Mouse (Mus musculus): ENCODE data around the gene Col7a1. TPM values are rescaled to one million over a fixed set of nuclear protein-coding genes. Genes with fewer than 3 reads are reported as not detected.

Col7a1 gene
- polyA plus RNA-seq, 1 experiment from 2014 or later: 3.9 TPM

DNA sequence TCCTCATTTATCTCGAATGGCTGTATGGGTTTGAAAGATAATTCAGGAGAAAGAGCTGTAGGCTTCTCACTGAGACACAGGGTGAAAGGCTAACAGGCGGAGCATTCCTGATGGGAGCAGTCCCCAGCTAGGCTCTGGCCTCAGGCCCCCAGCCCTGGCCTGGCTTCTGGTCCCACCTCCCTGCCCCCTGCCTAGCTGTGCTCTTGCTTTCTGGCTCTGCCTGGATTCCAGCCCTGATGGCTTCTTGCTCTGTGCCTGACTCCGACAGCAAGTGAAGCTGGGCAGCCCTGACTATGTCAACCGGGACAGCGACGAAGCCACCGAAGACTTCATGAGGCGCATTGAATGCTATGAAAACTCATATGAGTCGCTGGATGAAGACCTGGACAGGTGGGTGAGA is 54.7 kb downstream of the Col7a1 start:
- H3K36me3 ChIP-seq: peaks cover 18% of the 10 kb centered on the region
- H3K9ac ChIP-seq: no peak overlapping the region
- WGBS: 80% methylated on average over 9 of the region's 9 CpGs

GRCm38 (mm10) chr9:109008994-109009635 is 55.7 kb downstream of the Col7a1 start:
- Histone ChIP-seq H3K27me3 (no peaks in the 10 kb centered on the region), H3K4me1 (0 out of 2 replicates have a peak, but pooled peaks cover 3% of the 10 kb centered on the region), H3K27ac (no peak overlapping the region), H3K4me2 (replicated peaks) (no peak overlapping the region), H3K4me3 (no peak overlapping the region), H3K9ac (no peak overlapping the region), H3K9me3 (replicated peaks) (no peaks in the 10 kb centered on the region), H3K36me3 (peaks cover 23% of the 10 kb centered on the region)
- ATAC-seq (ENCODE audit: low FRiP score): no peak
- WGBS: 71% methylated on average over 9 of the region's 10 CpGs

More for the DNA sequence above, 54.7 kb downstream of the Col7a1 start:
- Histone ChIP-seq H3K4me2 (replicated peaks) (no peak overlapping the region), H3K9me3 (replicated peaks) (no peaks in the 10 kb centered on the region), H3K4me3 (no peak overlapping the region), H3K4me1 (0 out of 2 replicates have a peak, but pooled peaks cover 3% of the 10 kb centered on the region), H3K27ac (no peak overlapping the region), H3K27me3 (no peaks in the 10 kb centered on the region)
- no peak for ATAC-seq (ENCODE audit: low FRiP score)

GRCm38 (mm10) chr9:109009636-109010315 is 56.4 kb downstream of the Col7a1 start:
- 55% methylated on average over 17 of the region's 17 CpGs for WGBS
- no peak for ATAC-seq (ENCODE audit: low FRiP score)
- H3K9me3 ChIP-seq (replicated peaks): no peaks in the 10 kb centered on the region

DNA sequence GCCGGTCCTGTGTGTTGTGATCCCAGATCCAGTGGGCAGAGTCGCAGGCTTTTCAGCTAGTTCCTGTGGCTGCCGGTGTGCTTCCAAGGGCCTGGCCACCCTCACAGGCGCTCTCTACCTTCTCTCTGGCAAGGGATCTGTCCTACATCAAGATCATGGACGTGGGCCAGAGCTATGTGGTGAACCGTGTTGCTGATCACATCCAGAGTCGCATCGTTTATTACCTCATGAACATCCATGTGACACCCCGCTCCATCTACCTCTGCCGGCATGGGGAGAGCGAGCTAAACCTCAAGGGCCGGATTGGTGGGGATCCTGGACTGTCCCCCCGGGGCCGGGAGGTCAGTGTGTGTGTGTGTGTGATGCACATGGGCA is 56.9 kb downstream of the Col7a1 start:
- Histone ChIP-seq H3K4me3 (no peak overlapping the region), H3K27ac (no peak overlapping the region), H3K4me2 (replicated peaks) (no peak overlapping the region), H3K9me3 (replicated peaks) (no peaks in the 10 kb centered on the region), H3K27me3 (no peaks in the 10 kb centered on the region), H3K9ac (peak overlapping the region; percentile 35; the same call in 1 of the 2 replicates), H3K36me3 (peaks cover 23% of the 10 kb centered on the region), H3K4me1 (0 out of 2 replicates have a peak, but pooled peaks cover 3% of the 10 kb centered on the region)
- whole genome bisulfite sequencing: 85% methylated on average over 14 of the region's 14 CpGs
- ATAC-seq (ENCODE audit: low FRiP score): no peak

More at GRCm38 (mm10) chr9:109009636-109010315, 56.4 kb downstream of the Col7a1 start:
- Histone ChIP-seq H3K27me3 (no peaks in the 10 kb centered on the region), H3K27ac (no peak overlapping the region), H3K9ac (peak overlapping the region; percentile 35; the same call in 1 of the 2 replicates), H3K4me3 (no peak overlapping the region), H3K4me2 (replicated peaks) (no peak overlapping the region), H3K36me3 (peaks cover 23% of the 10 kb centered on the region), H3K4me1 (0 out of 2 replicates have a peak, but pooled peaks cover 3% of the 10 kb centered on the region)

DNA sequence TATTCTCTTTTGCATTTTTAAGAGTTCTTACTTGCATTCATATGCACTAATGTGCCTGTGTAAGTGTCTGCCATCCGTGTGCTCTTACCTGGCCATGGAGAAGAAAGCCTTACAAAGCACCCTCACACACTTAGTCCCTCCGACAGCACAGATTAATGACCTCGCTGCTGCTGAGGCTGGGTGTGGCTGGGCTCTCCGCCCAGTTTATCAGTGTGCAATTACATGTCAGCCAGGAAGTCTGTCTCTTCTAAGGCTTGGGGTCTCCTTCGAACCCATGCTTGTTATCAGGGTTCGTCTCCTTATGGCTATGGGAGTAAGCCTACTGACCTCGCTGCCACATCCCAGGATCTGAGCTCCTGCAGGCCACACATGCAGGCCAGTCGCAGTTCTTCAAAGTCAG is 62.0 kb downstream of the Col7a1 start:
- Histone ChIP-seq H3K36me3 (peaks cover 16% of the 10 kb centered on the region), H3K27me3 (no peaks in the 10 kb centered on the region), H3K4me2 (replicated peaks) (no peak overlapping the region), H3K4me3 (no peak overlapping the region), H3K4me1 (no peaks in the 10 kb centered on the region), H3K9ac (no peak overlapping the region), H3K9me3 (replicated peaks) (no peaks in the 10 kb centered on the region), H3K27ac (no peak overlapping the region)
- 76% methylated on average over 8 of the region's 8 CpGs for WGBS
- no peak for ATAC-seq (ENCODE audit: low FRiP score)

GRCm38 (mm10) chr9:109016973-109017604 is 63.7 kb downstream of the Col7a1 start:
- Histone ChIP-seq H3K4me3 (no peak overlapping the region), H3K27me3 (no peaks in the 10 kb centered on the region), H3K4me2 (replicated peaks) (no peak overlapping the region), H3K9ac (no peak overlapping the region), H3K36me3 (peaks cover 6% of the 10 kb centered on the region; the same call in 1 of the 2 replicates), H3K9me3 (replicated peaks) (no peaks in the 10 kb centered on the region), H3K4me1 (no peaks in the 10 kb centered on the region), H3K27ac (no peak overlapping the region)
- ATAC-seq (ENCODE audit: low FRiP score): no peak
- WGBS: 69% methylated on average over 11 of the region's 11 CpGs

- Histone ChIP-seq H3K4me2 (replicated peaks) (no peak overlapping the region), H3K4me1 (no peaks in the 10 kb centered on the region), H3K27me3 (no peaks in the 10 kb centered on the region), H3K9ac (0 out of 2 replicates have a peak overlapping the region, but pooled peaks have one; percentile 18), H3K36me3 (peaks cover 21% of the 10 kb centered on the region), H3K9me3 (replicated peaks) (no peaks in the 10 kb centered on the region), H3K27ac (no peak overlapping the region), H3K4me3 (no peak overlapping the region)
- no peak for ATAC-seq (ENCODE audit: low FRiP score)
- 87% methylated on average over 4 of the region's 4 CpGs for WGBS
These were observed 68.0 kb downstream of the Col7a1 start for GRCm38 (mm10) chr9:109021428-109021827.

GRCm38 (mm10) chr9:109022866-109023685 is 69.7 kb downstream of the Col7a1 start:
- H3K27ac ChIP-seq: no peak overlapping the region
- H3K4me3 ChIP-seq: no peak overlapping the region
- H3K4me1 ChIP-seq: no peaks in the 10 kb centered on the region
- peaks cover 24% of the 10 kb centered on the region for H3K36me3 ChIP-seq
- 94% methylated on average over 17 of the region's 17 CpGs for WGBS
- no peak overlapping the region for H3K9ac ChIP-seq
- H3K27me3 ChIP-seq: no peaks in the 10 kb centered on the region
- no peaks in the 10 kb centered on the region for H3K9me3 ChIP-seq (replicated peaks)
- no peak for ATAC-seq (ENCODE audit: low FRiP score)
- H3K4me2 ChIP-seq (replicated peaks): no peak overlapping the region

DNA sequence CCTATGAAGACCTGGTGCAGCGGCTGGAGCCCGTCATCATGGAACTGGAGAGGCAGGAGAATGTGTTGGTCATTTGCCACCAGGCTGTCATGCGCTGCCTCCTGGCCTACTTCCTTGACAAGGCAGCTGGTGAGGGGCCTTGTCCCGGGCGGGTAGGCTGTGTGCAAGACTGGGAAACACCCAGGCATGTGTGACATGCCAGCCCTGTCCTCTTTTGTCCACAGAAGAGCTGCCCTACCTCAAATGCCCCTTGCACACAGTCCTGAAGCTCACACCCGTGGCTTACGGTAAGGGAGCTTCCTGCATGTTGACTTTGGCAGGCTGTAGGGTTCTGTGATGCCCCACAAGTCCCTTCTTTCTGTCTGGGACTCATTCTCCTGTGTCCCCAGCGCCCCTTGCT is 74.1 kb downstream of the Col7a1 start:
- Histone ChIP-seq H3K4me1 (no peaks in the 10 kb centered on the region), H3K27me3 (no peaks in the 10 kb centered on the region), H3K27ac (no peak overlapping the region), H3K4me2 (replicated peaks) (no peak overlapping the region), H3K4me3 (no peak overlapping the region), H3K36me3 (peaks cover 34% of the 10 kb centered on the region), H3K9me3 (replicated peaks) (no peaks in the 10 kb centered on the region), H3K9ac (no peak overlapping the region)
- WGBS: 81% methylated on average over 8 of the region's 8 CpGs
- ATAC-seq (ENCODE audit: low FRiP score): no peak

- 73% methylated on average over 3 of the region's 3 CpGs for WGBS
- Histone ChIP-seq H3K36me3 (peaks cover 30% of the 10 kb centered on the region), H3K4me3 (no peak overlapping the region), H3K9me3 (replicated peaks) (no peaks in the 10 kb centered on the region), H3K9ac (no peak overlapping the region), H3K27me3 (no peaks in the 10 kb centered on the region), H3K4me1 (no peaks in the 10 kb centered on the region), H3K27ac (no peak overlapping the region), H3K4me2 (replicated peaks) (no peak overlapping the region)
- ATAC-seq (ENCODE audit: low FRiP score): no peak
These were observed 75.0 kb downstream of the Col7a1 start for GRCm38 (mm10) chr9:109028421-109028820.

DNA sequence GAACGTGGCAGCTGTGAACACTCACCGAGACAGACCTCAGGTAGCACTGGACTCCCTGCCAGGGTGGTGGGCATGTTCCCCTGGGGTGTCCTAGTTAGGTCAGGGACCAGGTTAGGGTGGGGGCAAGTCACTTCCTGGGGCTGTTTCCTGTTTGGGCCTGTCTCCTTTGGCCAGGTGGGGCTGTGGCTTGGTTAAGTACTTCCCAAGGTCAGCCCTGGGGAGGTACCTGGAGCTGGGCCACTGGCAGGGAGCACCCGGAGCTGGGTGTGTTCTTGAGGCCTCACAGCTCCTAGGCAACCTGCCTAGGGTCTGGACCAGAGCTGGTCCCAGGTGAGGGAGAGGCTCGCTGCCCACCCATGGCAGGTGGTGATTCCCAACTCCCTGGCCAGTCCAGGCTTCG is 75.5 kb downstream of the Col7a1 start:
- Histone ChIP-seq H3K27me3 (no peaks in the 10 kb centered on the region), H3K9me3 (replicated peaks) (no peaks in the 10 kb centered on the region), H3K36me3 (peaks cover 28% of the 10 kb centered on the region), H3K9ac (no peak overlapping the region), H3K4me2 (replicated peaks) (no peak overlapping the region), H3K4me3 (no peak overlapping the region), H3K4me1 (no peaks in the 10 kb centered on the region), H3K27ac (no peak overlapping the region)
- 75% methylated on average over 5 of the region's 5 CpGs for WGBS
- ATAC-seq (ENCODE audit: low FRiP score): no peak

- ATAC-seq (ENCODE audit: low FRiP score): no peak
- no peak overlapping the region for H3K9ac ChIP-seq
- WGBS: 77% methylated on average over 3 of the region's 3 CpGs
- H3K4me1 ChIP-seq: no peaks in the 10 kb centered on the region
- H3K36me3 ChIP-seq: peaks cover 22% of the 10 kb centered on the region
- no peak overlapping the region for H3K4me3 ChIP-seq
- H3K9me3 ChIP-seq (replicated peaks): no peaks in the 10 kb centered on the region
- no peak overlapping the region for H3K27ac ChIP-seq
- no peaks in the 10 kb centered on the region for H3K27me3 ChIP-seq
- no peak overlapping the region for H3K4me2 ChIP-seq (replicated peaks)
These were observed 76.9 kb downstream of the Col7a1 start for GRCm38 (mm10) chr9:109030312-109030711.
